Mouse (Mus musculus): Measurements from ENCODE around the gene Eif2ak4.
A peak's percentile ranks its signal among the peaks of the same experiment; 100 is the strongest.

Eif2ak4 gene

DNA sequence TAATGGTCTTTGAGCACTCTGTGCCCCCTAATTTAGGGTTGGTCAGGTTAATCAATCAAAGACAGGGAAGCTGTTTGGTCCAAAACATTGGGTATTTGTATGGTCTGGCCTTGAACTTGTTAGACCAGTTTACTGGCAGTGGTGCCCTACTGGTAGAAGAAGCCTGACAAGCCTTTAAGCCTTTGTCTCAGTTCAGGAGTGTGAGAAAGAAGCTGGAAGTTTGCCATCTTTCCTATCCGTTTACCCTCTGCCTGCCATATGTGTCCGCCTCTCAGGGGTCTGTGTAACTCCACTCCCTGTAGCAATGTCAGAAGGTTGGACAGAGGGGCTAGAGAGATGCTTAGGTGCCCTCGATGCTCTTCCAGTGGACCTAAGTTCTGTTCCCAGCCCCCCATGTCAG is 76.0 kb downstream of the Eif2ak4 start:
- DNase-seq (ENCODE audit: low read depth), result no peak

DNA sequence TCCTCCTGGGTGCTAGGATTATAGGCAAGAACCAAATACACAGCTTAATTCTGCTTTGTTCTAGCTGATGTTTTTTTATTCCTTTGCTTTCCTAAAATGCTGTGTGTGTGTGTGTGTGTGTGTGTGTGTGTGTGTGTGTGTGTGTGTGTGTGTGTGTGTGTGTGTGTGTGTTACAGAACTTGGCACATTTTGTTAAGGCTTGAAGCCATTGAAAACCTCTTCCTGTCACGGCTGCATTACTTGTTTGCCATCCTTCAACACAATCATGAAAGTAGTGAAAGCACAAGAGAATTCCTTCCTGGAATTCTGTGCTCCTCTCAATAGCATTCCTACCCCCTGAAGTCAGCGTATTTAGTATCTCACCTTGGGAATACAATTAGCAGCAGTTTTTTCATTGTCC is 77.5 kb downstream of the Eif2ak4 start:
- DNase-seq (ENCODE audit: low read depth), result no peak

DNA sequence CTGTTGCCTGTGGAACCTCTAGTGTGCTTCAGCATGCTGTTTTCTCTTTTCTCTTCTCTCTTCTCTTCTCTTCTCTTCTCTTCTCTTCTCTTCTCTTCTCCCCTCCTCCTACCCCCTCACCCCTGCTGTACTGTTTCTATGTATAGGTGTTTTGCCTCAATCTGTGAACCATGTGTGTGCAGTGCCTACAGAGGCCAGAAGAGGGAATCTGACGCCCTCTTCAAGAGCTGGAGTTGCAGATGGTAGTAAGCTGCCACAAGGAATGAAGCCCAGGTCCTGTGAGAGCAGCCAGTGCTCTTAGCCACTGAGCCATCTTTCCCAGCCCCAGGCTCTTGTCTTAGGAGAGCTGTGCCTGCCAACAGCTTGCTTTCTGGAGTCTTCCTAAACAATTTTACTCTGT is 78.2 kb downstream of the Eif2ak4 start:
- no peak for DNase-seq (ENCODE audit: low read depth)

DNA sequence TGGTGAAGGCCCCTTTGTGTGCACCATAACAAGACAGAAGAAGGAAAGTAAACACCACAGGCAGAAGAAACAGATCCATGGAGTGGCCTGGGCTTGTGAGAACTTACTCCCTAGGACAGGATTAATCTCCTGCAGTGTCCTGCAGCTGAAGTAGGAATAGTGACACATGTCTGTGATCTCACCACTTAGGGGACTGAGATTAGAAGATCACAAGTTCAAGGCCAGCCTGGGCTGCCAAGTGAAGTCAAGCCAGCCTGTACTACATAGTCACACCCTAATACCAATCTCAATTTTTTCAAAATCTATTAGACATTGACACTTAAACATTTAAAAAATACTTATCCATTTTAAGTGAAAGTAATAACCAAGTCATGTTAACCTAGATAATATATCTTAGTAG is 79.9 kb downstream of the Eif2ak4 start:
- DNase-seq (ENCODE audit: low read depth), result no peak

- peak; percentile 52 for DNase-seq (ENCODE audit: low read depth)
Measured at GRCm38 (mm10) chr2:118478833-118479549, 90.6 kb downstream of the Eif2ak4 start.

DNA sequence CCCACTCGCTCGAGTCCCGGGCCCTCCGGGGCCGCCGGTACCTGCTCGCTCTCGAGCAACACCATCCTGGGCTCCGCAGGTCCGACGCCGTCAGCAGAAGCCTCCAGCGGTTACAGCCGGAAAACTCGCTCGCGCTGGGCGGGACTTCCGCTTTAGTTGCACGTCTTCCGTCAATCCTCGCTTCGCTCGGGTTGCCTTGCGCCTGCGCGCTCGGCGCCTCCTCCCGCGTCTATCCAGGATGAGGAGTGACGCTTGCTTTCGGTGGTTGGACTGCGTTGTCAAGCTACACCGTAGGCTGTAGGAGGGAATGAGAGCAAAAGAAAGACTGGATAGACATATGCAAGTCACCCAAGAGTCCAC is 91.1 kb downstream of the Eif2ak4 start, which contains the start of gene Srp14:
Srp14 (minus strand) TSS at position 162 of the 360 bp plus-strand sequence.
- DNase-seq (ENCODE audit: low read depth), result peak; percentile 99

DNA sequence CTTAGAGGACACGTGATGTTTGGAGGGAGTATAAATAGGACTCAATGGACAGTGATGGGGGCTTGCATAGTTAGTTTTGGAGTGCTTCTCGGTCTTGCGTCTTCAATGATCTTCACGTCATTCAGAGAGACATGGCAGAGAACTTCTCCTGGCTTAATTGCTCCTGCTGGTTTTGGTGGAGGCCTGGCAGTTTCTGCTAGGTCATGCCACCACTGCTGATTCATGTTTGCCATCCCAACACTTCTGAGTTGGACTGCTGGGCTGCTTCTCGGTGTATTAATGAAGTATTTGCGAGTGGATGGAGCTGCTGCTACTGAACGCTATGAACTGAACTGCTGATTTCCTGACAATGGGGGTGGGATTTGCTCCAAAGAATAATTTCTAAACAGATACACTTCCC is 92.5 kb downstream of the Eif2ak4 start:
- no peak for DNase-seq (ENCODE audit: low read depth)

DNA sequence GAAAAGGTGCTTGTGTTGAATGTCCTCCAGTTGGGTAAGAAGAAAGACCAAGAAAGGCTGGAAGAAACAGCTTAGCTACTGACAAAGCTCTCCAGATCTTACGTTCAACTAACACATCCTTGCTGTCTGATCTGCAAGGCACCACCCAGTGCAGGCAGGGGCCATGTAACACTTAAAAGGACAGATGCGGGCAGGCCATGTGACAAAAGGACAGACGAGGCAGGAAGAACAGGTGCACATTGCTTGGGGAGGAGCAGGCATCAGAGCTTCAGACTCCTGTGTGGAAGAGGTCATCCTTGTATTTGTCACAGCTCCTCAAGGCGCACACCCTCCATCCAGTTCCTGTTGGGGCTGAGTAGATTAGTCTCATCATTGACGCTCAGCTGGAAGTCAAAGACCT is 94.6 kb downstream of the Eif2ak4 start:
- no peak for DNase-seq (ENCODE audit: low read depth)

DNA sequence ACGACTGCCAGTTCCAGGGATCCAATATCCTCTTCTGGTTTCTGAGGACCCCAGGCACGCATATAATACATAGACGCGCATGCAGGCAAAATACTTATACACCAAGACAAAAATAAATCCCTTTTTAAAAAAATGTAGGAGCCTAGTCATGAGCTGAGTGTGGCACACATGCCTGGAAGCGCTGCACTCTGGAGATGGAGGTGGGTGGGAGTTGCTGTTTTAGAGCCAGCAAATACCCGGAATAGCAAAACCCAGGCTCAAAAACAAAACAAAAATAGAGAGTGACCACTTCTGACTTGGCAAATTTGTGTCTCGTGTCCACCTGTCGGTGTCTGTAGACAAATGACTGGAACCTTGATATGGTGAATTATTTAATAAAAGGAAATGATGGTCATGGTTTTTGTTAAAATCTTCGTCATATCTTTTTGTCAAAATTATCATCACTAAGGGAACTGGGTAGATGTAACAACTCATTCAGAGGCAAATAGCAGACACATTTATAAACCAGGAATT is 96.0 kb downstream of the Eif2ak4 start:
- no peak for DNase-seq (ENCODE audit: low read depth)

GRCm38 (mm10) chr2:118485415-118485814 is 97.0 kb downstream of the Eif2ak4 start:
- no peak for DNase-seq (ENCODE audit: low read depth)

DNA sequence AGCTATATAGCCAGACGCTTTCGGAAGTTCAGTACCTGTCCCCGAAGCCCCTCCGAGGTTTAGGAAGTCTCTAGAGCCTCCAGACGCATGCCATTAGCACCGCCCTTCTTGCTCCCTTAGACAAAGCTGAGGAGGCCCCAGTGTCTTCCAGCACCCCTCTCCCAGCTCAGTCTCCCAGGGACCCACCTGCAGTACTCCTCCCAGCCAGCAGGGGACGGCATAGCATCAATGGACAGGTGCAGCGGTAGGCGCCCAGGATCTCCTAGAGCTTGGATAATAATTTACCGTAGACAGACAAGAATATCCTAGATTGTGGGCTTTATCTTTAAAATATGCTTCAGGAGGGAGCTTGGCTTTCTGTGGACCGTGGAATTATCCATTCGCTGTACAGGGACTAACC is 98.5 kb downstream of the Eif2ak4 start:
- peak; percentile 80 for DNase-seq (ENCODE audit: low read depth)

GRCm38 (mm10) chr2:118487806-118488205 is 99.4 kb downstream of the Eif2ak4 start:
- peak; percentile 70 for DNase-seq (ENCODE audit: low read depth)

DNA sequence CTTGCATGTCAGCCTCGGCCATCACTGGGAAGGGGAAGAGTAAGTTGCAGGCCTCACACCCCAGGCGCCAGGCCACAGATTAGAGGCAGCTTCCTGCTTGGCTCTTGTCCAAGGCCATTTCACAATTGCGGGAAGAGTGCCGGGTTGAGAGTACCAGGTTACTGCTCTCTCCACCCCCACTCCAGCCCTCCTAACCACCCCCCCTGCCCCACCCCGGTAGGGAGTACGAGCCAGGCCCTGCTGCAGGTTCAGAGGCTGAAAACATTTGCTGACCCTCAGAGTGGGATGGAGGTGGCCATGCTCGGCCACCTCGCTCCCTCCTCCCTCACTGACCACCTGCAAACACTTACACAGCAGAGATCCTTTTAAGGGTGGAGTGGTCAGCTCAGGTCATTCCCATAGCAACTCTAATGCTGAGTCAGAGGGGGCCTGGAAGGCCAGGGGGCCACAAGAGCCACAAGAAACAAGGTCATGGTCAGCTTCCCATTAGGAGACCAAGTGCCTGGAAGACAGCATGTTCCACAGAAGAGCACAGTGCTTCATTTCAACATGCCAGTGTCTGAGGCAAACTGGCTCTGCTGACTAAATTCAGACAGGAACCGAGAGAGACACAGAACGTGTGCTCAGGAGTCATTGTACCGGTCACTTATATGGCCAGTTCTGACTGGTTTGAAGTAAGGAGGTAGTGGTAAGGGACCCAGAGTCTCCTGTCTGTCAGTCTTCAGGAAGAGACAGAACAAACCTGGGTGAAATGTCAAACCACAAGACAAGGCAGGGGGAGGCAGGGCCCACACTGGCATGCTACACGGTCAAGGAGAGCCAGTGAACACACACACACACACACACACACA is 102.0 kb downstream of the Eif2ak4 start:
- peak; percentile 47 for DNase-seq (ENCODE audit: low read depth)

DNA sequence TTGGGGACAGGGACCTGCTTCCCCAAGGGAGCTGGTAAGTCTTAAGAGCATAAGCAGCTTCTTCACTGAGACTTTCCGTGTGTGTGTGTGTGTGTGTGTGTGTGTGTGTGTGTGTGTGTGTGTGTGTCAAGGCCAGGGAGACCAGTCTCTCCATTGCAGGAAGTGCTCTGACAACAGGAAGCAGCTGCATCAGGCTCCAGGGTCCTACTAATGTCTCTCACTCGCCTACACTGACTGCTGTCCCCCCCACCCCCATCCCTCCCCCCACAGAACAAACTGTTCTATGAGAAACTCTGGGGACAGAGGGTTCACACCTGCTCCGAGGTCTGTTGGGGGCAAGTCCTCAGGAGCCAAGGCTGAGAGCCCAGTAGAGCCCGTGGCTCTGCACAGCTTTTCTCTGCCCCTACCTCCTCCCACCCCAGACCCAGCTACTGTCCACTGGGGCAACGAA is 102.9 kb downstream of the Eif2ak4 start:
- peak; percentile 59 for DNase-seq (ENCODE audit: low read depth)

DNA sequence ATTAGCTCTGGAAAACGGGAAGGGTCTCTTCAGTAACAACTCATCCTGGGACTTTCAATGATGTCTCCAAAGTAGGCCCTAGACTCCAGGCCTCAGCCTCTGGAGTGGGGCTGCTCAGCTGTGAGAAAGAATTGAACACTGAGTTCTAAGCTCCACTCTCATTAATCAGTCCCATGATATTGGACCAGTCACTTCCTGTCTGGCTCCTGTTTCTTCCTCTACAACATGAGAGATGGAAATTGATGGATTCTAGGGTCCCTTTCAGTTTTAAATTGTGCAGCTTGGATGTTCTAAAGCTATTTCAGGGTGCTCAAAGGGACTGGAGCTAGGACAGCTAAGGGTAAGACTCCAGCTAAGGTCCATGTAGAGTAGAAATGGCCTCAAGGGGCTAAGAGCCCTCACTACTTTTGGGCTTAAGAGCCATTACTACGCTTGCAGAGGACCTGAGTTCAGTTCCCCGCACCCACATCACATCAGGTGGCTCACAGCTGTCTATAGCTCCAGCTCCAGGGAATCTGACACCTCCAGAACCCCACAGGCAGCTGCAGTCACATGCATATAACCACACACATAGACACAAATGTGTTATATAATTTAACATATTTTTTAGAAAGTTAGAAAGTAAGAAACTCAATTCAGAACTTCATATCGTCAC is 103.5 kb downstream of the Eif2ak4 start:
- DNase-seq (ENCODE audit: low read depth), result no peak

DNA sequence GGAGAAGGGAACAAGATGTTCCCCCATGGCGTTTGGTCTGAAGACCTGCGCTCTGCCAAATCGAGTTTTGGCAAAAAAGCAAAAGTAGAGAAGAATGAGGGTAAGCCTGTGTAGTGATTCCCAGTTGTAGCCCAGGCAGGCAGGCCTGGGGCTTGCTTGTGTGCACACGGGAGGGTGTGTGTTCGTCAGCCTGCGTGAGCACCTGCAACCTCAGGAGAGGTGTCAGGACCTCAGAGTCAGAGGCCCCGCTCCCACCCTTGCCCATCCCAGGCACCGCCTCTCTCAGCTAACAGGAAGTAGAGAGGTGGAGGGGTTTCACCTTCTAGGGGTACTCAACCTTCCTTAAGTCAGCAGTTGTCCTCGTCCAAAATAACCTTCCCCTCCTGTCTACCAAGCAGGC is 106.6 kb downstream of the Eif2ak4 start:
- DNase-seq (ENCODE audit: low read depth), result no peak

- DNase-seq (ENCODE audit: low read depth), result no peak
Measured at GRCm38 (mm10) chr2:118497890-118498289, 109.5 kb downstream of the Eif2ak4 start.

GRCm38 (mm10) chr2:118498476-118498875 is 110.1 kb downstream of the Eif2ak4 start:
- DNase-seq (ENCODE audit: low read depth), result no peak

GRCm38 (mm10) chr2:118499135-118499961 is 110.9 kb downstream of the Eif2ak4 start:
- DNase-seq (ENCODE audit: low read depth), result no peak

DNA sequence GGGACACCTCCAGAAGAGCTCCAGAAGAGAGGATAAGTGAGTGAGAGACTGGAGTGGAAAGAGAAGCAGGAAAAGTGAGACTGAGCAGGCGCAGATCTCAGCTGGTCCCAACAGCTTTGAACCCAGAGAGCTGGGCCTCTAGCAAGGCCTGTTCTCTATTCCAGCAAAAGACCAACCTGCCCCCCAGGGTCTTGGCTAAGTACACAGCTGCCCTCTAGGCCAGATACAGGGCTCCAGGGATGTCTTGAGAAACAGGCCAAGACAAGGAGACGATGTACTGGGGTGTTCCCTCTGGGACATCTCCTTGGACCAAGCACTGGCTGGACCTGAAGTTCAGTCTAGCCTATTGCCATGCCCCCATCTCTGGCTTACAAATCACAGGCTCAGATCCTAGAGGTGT is 111.8 kb downstream of the Eif2ak4 start:
- no peak for DNase-seq (ENCODE audit: low read depth)

GRCm38 (mm10) chr2:118507126-118507525 is 118.7 kb downstream of the Eif2ak4 start:
- no peak for DNase-seq (ENCODE audit: low read depth)

Data from induced T-regulatory cell, adult 2 months (primary cell).